Mouse (Mus musculus) testis, postnatal 10 days (tissue): ENCODE measurements around the gene Ralbp1.

Experiments
- DNase-seq: peaks from one replicate; pipeline ENCODE4 v3.0.0; 2021; ENCODE audit warnings: low spot score

Ralbp1 gene

GRCm38 (mm10) chr17:65896016-65896415, 10.4 kb upstream of the Ralbp1 start:
- no peak for DNase-seq

DNA sequence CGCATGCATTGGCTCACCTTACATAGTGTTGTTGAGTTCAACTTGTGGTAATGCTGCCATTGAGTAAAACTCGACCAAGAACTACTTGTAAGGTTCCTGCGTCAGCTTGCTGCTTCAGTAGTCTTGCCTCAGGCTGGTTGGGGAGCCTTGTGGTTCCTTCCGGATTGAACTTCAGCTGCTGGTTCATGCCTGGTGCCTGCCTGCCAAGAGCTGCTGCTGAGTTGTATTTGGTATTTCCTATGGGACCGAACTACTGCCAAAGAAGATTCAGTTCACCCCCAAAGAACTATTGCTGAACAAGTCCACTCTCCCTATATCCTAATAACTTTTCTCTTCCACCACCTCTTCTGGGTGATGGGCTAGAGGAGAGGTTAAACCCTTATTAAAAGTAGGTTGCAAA, 3.9 kb upstream of the Ralbp1 start:
- DNase-seq: no peak

DNA sequence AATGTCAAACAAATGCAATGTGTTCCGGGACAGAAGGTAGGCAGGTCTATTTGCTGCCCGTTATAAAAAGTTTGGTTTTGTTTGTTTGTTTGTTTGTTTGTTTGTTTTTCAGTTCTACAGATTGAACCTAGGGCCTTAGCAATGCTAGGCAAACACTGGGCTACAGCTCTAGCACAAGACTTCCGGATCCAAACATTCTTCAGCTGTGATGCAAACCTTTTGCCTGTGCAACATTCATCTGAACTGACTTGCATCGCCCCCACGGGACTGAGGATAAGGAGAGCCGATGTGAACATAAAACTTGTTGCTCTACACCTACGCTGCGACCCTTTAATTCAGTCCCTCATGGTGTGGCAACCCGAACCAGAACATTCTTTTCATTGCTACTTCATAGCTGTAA, 973 bp upstream of the Ralbp1 start:
- DNase-seq: no peak

DNA sequence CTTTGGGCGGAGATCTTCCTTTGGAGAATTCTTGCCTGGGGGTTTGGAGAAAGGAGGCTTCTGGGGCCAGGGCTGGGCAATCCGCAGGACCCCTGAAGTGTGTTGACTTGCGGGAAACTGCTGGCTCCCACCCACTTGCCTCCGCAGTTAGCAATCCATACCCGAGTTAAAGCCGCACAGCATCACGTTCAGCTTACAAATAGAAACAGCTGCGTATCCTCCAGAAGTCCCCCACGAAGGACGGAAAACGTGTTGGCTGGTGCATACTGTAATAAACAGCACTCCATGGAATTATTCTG, 251 bp downstream of the Ralbp1 start:
- DNase-seq: no peak

- DNase-seq: peak; percentile 98
Observed at GRCm38 (mm10) chr17:65884691-65885397, 754 bp downstream of the Ralbp1 start.

DNA sequence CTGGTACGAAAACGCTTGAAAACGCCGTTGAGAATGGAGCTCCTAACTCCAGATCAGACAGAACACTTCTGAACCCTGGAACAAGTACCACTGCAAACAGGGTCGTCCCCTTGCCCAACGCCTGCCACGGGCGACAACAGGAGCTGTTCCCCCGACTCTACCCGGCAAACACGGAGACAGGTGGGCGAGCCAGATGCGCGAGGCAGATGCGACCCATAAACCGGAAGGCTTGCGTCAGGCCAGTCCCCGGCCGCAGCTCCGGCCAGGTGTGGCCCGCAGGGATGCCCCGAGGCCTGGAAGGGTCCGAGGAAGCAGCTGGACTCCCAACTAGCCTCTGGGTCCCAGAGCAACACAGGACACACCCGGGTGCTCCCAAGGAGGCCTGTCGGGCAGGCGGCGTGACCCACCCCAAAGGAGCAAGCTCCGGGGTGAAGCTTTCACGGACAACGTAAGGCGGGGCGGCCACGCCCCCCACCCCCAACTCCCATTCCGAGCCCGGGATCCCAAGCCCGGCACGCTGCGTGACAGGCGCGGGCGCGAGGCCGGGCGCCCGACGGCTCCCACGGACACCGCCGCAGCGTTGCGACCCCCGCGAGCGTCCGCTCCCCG, 1.4 kb downstream of the Ralbp1 start:
- peak; percentile 77 for DNase-seq

DNA sequence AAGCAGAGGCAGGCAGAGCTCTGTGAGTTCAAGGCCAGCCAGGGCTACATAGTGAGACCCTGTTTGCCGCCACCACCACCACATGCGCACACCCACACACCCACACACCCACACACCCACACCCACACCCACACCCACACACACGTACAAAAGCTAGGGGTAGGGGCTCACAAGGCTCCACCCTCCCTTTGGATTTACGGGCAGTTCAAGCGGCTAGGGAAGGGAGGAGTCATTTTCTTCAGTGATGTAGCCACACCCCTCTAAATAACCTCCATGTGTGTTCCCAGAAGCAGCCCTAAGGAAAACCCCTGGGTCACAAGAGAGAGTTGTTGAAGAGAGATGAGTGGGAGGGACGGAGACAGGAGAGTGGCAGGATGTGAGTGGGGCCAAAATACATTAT, 8.6 kb downstream of the Ralbp1 start:
- DNase-seq: no peak

DNA sequence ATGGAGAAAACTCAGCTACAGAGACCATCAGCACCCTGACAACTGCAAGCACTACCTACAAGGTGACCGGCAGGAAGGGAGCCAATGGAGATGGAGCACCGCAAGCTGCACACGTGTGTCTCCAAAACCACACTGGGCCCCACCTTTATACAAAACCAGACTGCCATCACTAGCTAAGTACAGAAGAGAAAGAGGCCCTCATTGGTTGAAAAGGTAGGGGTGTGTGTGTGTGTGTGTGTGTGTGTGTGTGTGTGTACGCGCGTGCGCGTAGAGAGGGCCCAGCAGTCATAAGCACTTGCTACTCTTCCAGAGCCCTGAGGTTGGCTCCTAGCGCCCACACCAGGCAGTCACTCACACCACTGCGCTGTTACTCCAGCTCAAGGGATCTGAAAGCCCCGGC, 11.8 kb downstream of the Ralbp1 start:
- no peak for DNase-seq

DNA sequence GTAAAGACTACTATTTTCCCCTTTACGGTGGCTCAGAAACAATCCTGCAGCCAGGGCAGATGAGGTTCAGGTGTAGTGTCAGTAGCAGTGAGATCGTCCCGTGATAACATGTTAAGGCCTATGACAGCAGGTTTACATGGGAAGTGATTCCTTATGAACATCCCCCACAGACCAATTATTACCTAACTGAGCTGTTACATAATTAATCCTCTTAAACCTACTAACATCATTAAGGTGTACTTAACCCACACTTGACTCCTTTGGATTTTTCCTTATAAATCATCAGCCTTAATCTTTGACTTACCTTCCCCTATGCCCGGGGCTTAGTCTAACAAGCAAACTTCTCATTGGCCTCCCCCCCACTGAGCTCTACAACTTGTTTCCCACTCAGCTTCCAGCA, 12.4 kb downstream of the Ralbp1 start:
- DNase-seq: no peak

DNA sequence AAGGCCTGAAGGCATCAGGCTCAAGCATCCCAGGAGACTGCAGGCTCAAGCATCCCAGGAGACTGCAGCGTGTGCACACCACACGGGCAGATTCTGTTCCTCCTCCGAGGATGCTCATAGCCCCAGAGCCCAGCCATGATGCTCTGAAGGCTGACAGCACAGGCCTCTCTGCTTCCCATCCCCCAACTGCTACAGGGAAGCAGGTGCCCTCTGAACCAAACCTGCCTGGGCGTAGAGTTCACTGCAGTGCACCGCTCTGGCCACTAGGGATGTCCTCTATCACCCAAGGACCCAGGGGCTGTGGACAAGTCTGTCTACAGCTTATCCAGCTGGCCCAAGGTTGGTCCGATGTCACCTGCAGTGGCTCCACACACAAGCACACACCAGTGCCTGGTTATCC, 12.9 kb downstream of the Ralbp1 start:
- no peak for DNase-seq

GRCm38 (mm10) chr17:65872051-65872450, 13.5 kb downstream of the Ralbp1 start:
- DNase-seq: no peak

- DNase-seq: no peak
Observed at GRCm38 (mm10) chr17:65871641-65872041, 14.0 kb downstream of the Ralbp1 start.

GRCm38 (mm10) chr17:65870146-65870545, 15.5 kb downstream of the Ralbp1 start:
- DNase-seq: peak; percentile 88

DNA sequence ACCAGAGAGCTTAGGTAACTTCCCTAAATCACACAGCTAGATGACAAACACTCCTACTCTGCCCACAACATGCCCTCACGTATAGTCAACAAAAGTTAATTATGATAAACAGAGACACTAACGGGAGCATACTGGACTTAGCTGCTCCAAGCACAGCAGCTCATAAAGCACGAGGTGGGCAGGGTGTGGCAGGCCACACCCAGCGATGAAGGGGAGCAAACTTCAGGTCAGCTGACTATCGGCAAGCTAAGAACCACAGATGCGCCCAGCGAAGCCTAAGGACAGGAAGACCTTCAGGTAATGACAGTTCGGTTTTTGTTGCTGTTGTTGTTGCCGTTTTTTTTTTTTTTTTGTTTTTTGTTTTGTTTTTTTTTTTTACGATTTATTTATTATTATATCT, 15.9 kb downstream of the Ralbp1 start:
- DNase-seq: no peak

DNA sequence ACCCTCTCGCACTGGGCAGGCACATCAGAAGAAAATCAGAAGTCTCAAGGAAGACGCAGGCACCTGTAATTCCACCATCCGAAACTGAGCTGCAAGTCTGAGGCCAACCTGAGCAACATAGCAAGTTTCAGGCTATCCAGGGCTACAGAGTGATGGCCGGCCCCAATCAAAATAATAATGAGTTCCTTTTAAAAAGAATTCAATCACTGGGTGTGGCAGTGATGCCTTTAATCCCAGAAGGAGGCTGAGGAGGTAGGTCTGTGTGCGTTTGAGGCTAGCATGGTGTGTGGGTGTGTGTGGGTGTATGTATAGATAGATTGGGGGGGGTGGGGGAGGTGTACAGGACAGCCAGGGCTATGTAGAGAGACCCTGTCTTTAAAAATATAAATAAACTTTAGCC, 17.6 kb downstream of the Ralbp1 start:
- no peak for DNase-seq

DNA sequence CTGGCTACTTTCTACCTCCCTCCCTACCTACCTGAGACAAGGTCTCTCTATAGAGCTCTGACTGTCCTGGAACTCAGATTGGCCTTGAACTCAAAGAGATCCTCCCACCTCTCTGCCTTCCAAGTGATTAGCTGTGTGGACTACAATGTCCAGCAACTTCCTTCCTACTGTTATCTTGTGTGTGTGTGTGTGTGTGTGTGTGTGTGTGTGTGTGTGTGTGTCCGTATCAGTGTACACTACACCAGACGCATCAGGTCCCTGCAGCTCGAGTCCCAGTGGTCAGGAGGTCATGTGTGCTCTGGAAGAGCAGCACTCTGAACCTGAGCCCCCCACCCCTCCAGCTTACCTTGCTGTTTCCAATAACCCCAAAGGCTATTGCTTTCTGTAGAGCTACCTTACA, 19.4 kb downstream of the Ralbp1 start:
- DNase-seq: no peak

DNA sequence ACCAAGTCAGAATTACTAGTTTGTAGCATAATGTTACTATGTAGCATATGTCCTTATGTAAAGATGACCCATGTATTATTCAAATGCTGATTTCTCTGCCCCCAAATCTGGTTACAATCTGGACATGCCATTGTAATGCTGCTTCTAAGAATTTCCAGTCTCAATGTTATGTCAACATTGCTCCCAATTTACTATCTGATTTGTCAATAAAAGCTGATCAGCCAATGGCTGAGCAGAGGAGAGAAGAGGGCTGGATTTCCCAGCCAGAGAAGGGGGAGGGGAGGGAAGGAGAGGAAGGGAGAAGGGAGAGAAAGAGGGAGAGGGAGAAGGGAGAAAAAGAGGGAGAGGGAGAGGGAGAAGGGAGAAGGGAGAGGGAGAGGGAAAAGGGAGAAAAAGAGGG, 20.3 kb downstream of the Ralbp1 start:
- no peak for DNase-seq

GRCm38 (mm10) chr17:65864742-65865141, 20.9 kb downstream of the Ralbp1 start:
- no peak for DNase-seq

- no peak for DNase-seq
Observed at GRCm38 (mm10) chr17:65863830-65864229, 21.8 kb downstream of the Ralbp1 start.

- no peak for DNase-seq
Observed at GRCm38 (mm10) chr17:65862579-65862978, 23.0 kb downstream of the Ralbp1 start.

DNA sequence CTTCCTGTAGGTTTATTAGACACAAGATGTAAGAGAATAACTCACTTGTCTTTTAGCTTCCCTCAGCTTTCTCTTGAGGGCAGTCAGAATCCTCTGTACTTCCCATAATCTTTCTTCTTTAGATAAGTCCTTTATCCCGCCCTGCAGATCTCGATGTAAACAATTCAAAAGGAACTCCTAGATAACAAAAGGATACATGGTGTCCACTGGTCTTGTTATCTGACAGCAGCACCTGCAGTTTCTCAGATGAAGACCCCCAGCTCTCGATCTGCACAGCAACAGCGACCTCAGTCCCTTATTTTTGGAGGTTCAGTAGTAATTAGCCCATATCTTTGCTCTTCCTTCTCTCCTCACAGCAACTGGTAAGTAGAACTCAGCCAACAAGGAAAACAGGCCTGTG, 28.0 kb downstream of the Ralbp1 start:
- no peak for DNase-seq

GRCm38 (mm10) chr17:65854006-65854405, 31.6 kb downstream of the Ralbp1 start:
- no peak for DNase-seq

DNA sequence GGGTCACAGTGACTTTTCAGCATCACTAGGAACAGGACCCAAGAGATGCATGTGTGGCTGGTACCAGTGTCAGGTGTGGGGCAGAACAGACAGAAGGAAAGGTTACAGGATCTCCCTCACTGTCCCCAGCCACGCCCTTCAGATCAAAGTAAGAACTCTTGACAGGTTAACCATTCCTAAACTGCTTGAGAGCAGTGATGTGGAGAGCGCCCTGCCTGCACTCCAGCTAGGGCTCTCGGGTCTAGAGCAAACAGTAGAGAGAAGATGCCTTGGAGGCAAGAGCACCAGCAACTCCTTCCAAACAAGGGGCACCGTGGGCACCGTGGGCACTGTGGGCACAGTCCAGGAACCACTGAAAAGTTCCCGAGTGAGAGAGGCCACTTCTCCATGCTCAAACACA, 32.3 kb downstream of the Ralbp1 start:
- DNase-seq: no peak

GRCm38 (mm10) chr17:65851749-65852148, 33.8 kb downstream of the Ralbp1 start:
- no peak for DNase-seq
